Mouse (Mus musculus) thymus, postnatal 10 days (tissue): Measurements from ENCODE around the gene Sorl1.

Experiments
- DNase-seq, 2 experiments: peaks; one replicate each; pipeline ENCODE4 v3.0.0; 2021; ENCODE audit warnings: low spot score in 2 of 2

Gene Sorl1

DNA sequence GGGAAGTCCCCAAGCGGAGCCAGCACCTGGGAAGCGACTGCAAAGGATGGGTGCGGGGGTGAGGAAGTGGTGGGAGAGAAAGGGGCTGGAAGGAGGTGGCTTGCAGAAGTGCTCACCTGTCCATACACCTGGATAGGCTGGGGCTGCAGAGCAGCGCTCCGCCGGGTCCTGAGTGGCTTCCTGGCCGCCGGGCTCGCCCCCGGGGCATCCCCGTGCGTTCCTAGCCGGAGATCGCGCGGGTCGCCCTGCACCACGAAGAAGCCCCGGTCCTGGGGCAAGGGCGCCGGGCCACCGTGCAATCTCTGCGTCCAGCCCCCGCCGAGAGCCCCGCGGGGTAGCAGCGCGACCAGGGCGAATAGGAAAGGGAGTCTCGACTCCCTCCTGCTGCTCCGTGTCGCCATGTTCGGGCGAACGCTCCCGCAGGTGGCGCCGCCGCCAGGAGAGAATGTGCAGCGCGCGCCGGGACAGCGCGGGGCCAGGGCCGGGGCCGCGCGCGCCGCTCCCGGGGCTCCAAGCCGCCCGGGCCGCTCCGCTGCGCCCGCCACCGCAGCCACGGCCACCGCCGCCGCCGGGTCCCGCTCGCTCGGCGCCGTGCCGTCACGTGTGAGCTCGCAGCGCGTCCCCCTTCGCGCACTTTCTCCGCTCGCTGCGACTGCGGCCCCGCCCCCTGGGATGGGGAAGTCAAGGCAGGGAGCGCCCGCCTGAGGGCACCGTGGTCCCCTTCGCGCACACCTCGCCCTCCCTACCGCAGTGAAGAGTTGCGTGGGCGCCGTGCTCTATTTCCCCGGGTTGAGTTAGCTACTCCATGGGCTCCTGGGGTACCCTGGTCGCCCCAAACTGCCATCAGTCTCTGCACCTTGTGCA lies at the start of gene Sorl1:
Sorl1 (minus strand) TSS at position 585 of the 864 bp plus-strand sequence.
- peak; percentile 66 to 71 for DNase-seq

DNA sequence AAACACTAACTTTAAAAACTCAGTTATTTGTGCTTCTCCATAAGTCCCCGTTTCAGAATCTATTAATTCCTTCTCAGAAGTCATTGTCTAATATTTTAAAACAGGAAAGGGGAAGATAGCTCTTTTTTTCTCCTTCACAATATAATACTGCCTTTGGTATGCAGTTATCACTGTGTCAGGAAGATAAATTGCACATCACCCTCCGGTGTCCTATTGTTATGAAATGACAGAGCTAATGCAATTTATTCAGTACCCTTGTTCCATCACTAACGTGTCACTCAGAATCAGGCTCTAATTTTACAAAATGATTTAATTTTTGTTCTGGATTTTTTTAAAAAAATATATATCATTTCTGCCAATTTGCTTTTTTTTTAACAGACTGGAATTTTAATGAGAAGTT lies 49.7 kb upstream of the Sorl1 start:
- no peak for DNase-seq

DNA sequence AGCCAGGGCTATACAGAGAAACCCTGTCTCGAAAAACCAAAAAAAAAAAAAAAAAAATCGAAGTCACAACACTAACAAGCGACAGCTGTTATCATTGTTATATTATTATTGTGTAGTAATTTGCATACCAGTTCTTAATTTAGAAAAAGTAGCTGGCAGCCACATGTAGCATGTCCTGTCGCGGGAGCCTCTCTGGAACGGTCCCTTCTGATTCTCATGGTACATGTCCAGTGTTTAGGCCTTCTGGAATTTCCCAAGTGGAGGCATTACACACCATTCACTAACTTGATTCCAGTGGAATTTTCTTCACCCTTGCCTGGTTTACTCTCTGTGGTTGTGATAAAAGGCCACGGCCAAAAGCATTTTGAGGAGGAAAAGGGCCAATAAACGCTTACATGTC lies 45.4 kb upstream of the Sorl1 start:
- no peak for DNase-seq

DNA sequence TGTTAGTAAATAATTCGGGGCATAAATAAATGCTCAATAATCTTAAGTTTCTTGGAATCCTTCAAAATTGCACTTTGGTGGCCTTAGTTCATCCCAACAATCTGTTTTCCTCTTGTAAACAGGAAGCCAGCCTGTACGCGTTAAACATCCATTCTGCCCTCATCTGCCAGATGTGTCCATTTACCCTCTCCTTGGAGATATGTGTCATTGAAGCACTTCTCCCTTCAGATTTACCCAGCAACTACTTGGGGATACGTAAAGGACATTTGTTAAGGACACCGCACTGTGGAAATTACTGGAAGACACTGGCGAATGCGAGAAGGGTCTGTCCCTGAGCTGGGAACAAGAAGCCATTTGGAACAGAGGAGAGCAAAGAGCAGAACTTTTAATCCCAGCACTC lies 44.9 kb upstream of the Sorl1 start:
- no peak for DNase-seq

DNA sequence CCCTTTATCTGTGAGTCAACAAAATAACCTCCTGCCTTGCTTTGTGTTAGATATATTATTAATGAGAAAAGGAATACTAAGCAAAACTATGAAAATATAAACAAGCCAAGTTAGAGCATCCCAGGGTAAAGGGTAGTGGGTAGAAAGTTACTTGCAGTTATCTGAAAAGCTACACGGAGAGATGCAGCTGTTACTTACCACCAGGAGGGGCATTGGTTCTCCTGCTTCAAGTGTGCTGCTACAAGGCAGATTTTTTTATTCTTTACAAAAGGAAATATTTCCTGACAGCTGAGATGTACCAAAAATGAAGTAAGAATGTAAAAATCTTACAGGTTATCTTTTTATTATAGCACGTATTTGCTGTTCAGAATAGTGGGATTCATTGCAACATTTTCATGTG lies 40.8 kb upstream of the Sorl1 start:
- DNase-seq: no peak

DNA sequence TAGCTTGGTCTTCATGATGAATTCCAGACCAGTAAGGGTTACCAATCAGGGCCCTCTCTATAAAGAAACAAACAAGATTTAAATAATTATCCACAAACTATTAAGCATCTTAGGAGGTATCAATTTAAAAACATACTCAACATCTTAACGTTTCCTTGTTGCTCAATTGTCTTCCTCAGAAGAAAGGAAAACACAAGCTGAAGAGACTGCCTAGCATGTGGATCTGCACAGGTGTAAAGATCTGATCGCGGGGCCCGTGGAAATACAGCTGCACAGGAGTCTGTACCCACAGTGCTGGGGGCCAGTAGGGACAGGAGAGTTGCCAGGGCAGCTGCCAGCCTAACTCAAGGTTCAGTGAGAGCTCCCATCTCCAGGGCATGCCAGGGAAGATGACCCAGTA lies 38.9 kb upstream of the Sorl1 start:
- no peak for DNase-seq

DNA sequence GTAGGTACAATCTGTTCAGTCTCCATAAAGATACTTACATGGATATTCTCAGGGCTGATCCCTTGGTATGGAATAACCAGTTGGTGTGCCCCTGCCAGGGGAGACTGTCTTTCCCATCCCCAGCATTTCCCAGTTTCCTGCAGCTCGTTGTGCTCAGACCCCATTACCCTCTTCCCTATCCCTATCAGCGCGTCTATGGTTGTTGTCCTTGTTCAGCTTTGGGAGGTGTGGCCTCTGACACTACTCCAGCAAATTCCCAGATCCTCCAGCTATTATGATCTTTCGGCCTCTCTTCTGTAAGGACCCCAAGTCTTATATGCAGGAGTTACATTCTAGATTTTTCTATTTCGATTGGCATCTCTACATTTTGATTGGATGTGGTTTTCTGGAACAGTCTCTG lies 35.3 kb upstream of the Sorl1 start:
- no peak for DNase-seq

DNA sequence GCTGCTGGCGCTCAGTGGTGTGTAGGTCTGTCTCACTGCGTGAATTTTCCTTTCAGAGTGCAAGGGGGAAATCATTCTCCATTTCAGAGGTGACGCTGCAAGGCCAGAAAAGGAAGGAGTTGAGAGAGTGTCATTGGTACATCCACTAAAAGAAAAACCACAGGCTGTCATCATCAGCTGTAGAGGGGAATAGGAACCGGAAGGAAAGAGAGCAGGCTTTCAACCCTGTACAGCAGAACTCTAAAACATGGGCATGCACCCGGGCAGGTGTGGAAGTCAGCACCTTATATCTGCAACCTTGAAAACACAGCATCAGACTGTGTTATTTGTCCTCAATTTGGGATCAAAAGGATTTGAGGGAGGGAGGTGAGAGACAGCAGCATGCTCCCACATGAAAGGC lies 34.6 kb upstream of the Sorl1 start:
- peak in 1 of 2 experiments; percentile 7 for DNase-seq

DNA sequence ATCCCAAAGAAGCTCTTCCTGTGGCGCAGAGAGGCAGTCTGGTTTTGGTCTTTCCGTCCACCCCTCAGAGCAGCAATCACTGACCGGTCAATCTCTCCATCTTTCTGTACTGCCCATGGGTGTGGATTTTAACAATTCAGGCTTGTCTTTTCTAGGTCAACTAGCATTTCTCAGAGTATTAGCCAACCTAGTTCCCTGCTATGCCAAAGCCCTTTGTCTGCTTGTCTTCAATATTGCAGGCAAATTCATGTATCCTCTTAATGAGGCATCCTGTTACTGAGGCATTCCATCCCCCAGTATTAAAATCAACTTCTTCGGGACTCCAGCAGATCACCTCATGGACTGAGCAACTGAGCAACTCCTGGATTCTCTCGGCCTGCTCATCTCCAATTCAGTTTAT lies 33.9 kb upstream of the Sorl1 start:
- DNase-seq: no peak

DNA sequence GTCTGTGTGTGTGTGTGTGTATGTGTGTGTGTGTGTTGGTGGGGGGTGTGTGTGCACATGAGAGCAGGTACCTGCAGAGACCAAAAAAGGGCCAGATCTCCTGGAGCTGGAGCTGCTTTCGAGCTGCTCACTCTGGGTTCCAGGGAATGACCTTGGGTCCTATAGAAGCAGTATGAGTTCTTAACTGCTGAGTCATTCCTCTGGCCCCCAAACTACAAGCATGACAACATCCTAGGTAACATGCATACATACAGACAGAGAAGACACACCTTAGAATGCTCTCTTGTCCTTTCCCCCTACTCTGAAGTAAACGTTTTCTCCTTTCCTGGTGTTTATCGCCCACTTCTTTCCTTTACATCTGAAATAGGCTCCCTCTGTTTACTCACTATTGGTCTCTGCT lies 32.5 kb upstream of the Sorl1 start:
- no peak for DNase-seq

DNA sequence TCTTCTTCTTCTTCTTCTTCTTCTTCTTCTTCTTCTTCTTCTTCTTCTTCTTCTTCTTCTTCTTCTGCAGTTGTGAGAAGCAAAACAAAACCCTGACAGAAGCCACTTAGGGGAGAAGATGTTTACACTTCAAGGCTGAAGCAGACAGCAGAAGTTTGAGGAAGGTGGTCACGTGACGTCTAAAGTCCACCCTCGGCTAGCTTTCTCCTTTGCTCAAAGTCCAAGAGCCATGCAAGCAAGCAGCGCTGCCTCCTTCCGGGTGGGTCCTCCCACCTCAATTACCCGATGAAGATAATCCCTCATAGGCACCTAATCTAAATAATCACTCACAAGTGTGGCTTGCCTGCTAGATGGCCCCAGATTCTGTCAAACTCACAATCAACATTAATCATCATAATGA lies 30.6 kb upstream of the Sorl1 start:
- DNase-seq: no peak

DNA sequence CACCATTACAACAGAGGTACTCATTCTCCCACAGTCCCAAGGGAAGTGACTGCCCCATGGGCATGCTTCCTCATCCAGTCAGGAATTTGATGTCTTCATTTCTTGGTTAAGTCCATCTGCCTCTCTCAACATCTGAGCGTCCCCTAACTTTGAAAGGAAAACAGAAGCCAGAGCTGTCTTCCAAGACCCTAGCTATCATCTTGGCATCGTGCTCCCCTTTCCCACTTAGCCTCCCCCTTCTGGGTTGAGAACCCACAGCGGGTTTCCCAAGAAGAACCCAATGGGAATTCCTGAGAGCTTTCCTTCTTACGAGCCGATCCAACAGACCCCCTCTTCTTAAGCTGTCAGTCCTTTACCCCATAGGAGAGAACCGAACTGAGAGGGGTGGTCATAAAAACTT lies 24.7 kb upstream of the Sorl1 start:
- DNase-seq: no peak

DNA sequence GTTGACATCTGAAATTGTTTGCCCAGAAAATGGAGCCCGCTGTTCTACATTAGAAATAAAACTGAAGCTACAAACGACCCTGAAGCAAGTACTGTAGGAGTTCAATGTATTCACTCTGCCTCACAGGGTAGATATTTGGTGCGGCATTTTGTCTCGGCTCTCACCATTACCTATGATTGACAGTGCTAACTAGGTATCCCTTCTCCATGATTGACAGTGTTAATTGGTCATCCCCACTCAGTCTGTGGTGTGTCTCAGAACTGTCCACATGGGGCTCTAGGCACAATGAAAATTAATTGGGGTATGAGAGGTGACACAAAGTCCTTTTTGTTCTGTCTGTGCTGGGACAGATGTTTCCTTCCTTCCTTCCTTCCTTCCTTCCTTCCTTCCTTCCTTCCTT lies 23.9 kb upstream of the Sorl1 start:
- no peak for DNase-seq

DNA sequence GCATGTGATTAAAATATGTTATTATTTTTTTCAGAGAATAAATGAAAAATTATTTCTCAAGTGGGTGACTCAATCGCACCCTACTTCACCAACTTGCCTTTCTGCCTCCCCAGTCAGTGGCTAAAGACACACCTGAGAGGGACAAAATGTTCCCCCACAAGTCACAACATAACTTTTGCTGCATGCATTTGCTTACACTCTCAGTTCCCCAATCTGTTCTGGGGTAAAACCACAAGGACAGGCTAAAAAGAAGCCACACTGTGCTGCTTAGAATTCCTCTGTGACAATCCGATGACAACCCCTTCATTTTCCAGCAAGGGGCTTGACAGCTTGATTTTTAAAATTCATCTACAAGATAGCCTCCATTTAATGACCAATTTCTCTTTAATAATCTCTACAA lies 22.4 kb upstream of the Sorl1 start:
- no peak for DNase-seq

DNA sequence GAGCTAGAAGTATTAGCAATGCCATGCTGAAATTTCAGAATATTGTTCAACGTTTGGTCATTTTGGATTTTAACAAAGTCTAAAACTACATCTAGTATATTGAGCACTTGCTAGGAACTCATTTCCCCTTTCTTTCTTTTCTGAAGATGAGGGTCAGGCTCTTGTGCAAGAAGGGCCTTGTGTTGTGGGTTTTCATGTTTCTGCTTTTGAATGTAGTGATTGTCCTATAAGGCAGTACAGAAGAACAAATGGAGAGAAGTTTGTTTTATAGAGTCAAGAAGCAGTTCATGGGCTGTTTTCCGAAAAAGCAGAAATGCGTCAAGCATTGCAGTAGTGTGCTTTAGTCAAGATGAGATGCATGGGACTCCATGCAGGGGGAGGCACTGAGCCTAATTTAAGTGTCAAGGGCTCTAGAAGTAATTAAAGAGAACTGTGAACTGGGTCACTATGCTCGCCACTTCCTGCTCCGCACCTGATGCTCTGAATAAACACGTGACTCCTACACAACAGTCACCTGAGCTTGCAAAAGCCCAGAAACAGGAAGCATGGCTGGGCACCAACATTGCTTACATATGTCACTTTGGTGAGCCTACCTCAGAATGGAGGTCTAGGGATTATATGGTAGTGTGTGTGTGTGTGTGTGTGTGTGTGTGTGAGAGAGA lies 17.6 kb upstream of the Sorl1 start:
- peak in 1 of 2 experiments; percentile 8 for DNase-seq

DNA sequence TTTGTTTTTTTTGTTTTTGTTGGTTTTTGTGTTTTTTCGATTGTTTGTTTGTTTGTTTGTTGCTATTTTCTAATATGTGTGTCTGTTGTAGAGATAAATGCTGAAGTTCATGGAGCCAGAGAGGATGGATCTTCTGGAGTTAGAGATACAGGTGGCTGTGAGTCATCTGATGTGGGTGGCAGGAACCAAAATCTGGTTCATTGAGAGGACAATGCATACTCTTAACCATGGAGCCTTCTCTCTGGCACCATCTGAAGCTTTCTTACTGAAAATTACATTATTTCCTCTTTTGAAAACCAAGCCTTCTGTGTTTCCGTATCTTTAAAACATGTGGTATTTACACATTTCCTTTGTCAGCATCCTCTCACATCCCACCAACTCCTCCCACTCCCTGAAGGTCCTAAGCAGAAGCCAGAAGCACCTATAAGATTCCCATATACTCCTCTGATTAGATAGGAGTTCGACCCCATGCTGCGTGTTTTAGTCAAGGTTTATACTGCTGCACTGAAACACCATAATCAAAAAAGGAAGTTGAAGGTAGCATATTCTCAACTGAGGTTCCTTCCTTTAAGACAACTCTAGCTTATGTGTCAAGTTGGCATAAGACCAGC lies 14.3 kb upstream of the Sorl1 start:
- no peak for DNase-seq

DNA sequence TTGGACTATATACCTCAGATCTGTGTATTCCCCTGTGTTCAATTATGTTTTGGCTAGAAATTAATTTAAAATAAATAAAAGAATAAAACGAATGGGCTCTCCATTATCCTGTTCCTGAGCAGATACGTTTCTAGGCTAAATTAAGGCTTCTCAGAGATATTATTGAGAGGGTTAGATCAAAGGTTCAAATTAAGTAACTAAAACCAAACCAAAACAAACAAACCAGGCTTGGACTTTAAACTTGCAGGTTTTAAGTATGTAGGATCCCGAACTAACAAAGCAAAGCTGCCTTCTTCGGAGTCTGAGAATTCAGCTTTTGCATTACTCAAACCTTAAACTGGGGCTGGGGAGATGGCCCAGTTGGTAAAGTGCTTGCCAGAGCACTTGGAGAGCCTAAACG lies 13.5 kb upstream of the Sorl1 start:
- no peak for DNase-seq

DNA sequence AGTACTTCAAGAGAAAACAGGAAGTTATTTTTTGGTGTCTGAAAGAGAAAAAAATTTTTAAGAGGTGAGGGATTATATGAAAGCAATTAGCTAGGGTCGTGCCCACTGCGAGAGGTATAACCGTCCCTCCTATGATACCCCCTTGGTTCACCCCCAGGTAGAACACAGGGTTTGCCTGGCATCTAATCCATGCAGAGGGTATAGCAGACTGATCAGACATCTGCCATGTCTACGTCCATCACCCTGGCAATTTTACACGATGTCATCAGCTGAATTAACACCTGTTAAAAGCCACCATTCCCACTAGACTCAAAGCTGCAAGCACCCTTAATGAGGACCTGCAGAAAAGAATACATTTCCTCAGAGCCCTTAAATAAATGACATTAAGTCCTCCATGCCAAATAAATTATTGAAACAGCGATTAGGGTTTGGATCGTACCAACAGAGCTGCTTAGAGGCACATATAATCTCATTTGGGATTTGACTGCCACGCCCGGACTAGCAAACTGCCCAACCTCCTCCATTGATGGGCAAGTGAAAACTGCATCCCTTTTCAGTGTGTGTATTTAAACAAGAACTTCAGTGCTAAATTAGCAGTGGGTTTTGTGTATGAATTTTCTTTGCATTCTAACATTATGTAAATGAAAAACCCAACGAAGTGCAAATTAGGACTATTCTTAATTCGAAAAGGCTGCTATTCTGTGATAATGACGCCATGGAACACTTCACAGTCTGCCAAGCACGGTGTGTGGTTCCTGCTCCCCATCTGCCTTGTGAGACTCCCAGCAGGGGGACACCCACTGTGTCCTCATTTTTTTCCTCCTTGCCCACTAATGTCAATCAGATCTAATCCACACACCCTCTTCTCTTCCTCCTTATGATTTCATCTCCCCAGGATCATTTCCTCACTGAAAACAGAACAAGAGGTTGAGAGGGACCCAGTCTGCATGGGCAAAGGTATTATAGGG lies 7.0 kb upstream of the Sorl1 start:
- DNase-seq: no peak

DNA sequence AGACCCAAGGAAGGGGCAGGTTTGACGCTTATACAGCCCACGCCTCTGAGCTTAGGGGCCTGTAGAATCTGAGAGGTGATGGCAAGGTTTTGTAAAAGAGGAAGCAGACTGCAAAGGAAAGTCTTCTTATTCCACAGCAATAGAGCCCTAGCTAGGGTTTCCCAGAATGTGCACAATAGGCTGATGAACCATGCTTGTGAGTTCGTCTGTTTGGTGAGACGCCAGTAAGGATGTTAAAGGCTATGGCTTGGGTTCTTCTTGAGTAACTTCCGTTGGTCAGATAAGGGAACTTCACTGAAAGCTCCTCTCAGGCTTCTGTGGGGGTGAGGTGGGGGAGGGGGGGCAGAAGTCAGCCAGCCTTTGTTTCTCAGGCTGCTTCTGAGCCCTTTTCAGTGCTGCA lies 3.9 kb upstream of the Sorl1 start:
- DNase-seq: no peak

DNA sequence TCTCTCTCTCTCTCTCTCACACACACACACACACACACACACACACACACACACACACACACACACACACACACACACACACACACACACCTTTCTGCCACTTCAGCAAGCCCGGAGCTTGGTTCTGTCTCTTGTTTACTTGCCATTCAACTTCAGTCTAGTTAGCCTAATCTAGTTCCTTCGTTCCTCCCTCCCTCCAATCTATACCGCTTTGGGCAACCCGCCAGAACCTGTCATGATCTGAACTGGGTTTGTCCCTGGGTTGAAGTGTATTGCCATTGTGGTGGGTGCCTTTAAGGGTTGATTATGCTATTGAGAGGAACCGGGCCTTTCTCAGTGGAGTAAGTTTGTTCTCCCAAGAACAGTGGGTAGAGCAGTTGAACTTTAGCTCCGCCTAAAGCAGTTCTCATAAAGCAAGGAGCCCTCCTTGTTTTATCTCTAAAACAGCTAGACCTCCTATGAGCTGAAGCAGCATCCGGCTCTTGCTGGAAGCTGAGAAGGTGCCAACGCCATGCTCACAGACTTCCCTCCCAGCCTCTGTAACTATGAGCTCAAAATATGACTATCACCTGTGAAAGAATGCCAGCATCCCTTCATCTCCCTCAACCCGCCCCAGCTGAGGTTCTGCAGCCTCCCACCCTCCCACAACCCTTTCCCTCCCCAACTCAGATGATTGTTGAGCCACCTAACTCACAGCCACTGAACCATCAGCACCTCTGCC lies 1.3 kb upstream of the Sorl1 start:
- no peak for DNase-seq

DNA sequence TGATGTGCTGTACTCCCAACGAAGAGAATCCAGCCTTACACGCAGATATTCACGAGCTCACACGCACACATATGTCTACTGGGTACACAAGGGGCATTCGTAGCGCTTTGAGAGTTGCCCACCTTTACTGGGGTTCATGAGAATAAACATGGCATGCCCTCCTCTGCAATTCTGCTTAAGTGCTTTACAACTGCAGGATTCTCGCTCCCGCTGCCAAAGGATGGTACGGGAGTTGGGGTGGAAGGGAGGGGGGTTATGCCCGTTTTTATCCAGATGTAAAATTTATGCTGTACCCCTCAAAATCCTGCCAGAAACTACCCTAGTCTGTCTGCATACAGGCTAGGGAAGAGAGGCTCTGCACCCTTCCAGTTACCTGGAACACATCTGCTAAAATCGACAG lies 893 bp downstream of the Sorl1 start:
- DNase-seq: no peak
